Mouse (Mus musculus): ENCODE data around the gene Serpina10. TPM values are rescaled to one million over a fixed set of nuclear protein-coding genes. Genes with fewer than 3 reads are reported as not detected.
A peak's percentile ranks its signal among the peaks of the same experiment; 100 is the strongest.
"Not testable (repeated sequence)": the region's sequence is repeated elsewhere in the genome, so short reads cannot be mapped to it uniquely, and the experiment has no call there.

Serpina10 gene
- polyA plus RNA-seq, 1 experiment from 2014 or later = 109 TPM

DNA sequence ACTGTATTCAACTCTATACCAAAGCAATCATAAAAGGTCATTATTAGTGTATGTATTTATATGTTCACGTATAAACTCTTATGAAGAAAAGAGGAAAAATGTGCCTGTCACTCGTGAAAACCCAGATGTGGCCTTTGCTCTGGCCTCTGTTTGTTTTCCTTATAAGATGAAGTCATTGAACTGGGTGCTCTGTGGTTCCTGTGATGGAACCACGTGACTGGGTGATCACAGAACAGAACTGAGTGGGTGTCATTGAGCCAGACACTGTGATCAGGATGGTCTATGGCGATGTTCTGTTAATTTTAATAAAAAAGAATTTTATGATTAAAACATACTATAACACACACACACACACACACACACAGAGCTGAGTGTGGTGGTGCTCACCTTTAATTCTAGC, 15.5 kb downstream of the Serpina10 start:
- CTCF ChIA-PET = interaction anchor here (1.1 kb wide), 1 partner anchor 9 kb away, joined by 3 read pairs; no protein-coding TSS in a partner anchor
- no peaks in the 10 kb centered on the region for H3K27me3 ChIP-seq
- no peak for ATAC-seq
- no peak for TF ChIP-seq CTCF (IDR thresholded peaks at IDR 0.05)
- no peak for DNase-seq (ENCODE audit: low read depth, low spot score)
- in situ Hi-C loops (cut with MboI; ENCODE audit: low pct_unique_long_range_greater_than_20kb) = no loop called here
- POLR2A ChIA-PET = no interaction called here

DNA sequence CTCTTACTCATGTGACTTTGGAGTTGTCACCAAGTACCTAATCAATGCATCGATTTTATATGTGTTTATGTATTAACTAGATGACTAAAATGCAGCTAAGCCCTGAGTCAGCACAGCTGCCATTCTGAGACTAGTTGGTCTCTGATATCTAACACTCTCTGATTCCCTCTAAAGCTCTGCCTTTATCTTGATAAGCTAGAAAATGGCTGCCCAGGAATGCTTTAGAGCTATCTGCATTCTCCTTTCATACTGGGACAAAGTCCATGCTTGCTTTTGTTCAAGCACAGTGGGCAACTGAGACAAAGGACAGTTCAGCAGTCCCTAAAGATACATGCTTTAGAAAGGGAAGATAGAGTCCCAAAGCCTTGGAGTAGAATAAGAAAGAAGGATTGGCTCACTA, 16.1 kb downstream of the Serpina10 start:
- H3K27me3 ChIP-seq = no peaks in the 10 kb centered on the region
- DNase-seq (ENCODE audit: low read depth, low spot score) (no peak), ATAC-seq (no peak)
- in situ Hi-C loops (cut with MboI; ENCODE audit: low pct_unique_long_range_greater_than_20kb) = no loop called here
- POLR2A ChIA-PET = no interaction called here
- CTCF ChIA-PET = interaction anchor here (1.1 kb wide), 2 partner anchors 9 to 17 kb away, joined by 3 read pairs; partner anchors contain the start of gene Serpina10
- TF ChIP-seq CTCF (IDR thresholded peaks at IDR 0.05) = no peak

DNA sequence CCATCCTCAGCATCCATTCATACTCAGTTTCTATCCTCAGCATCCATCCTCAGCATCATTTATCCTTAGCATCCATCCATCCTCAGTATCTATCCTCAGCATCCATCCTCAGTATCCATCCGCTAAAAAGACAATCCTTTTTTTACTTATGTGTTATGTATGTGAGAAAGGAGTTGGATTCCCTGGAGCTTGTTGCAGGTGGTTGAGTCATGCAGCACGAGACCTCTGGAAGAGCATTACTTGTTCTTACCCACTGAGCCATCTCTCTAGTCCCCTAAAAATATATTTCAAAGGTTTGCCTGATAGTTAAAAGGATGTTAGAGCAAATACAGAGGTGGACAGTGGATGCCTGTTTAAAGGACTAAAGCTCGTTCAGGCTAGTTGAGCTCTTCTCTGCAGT, 29.4 kb downstream of the Serpina10 start:
- POLR2A ChIA-PET = no interaction called here
- CTCF ChIA-PET = no interaction called here
- ATAC-seq (no peak), DNase-seq (ENCODE audit: low read depth, low spot score) (no peak)
- in situ Hi-C loops (cut with MboI; ENCODE audit: low pct_unique_long_range_greater_than_20kb) = no loop called here
- no peaks in the 10 kb centered on the region for H3K27me3 ChIP-seq
- no peak for TF ChIP-seq CTCF (IDR thresholded peaks at IDR 0.05)

DNA sequence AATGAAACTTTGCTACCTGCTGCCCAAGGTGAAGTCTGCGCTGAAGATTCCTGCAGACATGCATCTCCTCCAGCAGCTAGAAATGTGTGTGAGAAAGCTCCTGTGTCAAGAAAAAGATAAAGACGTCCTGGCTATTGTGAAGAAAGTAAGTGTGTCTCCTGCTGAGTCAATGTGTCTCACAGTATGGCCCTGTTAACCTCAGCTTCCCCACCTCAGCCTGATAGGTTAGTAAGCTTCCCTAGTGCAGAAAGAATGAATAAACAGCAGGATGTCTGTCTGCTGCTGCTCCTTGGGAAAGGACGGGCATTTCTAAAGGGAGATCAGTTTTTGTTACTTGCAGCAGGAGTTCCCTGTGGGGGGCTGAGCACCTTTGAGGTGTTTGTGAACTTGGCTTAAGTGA, 30.9 kb downstream of the Serpina10 start:
- in situ Hi-C loops (cut with MboI; ENCODE audit: low pct_unique_long_range_greater_than_20kb) = no loop called here
- CTCF ChIA-PET = no interaction called here
- DNase-seq (ENCODE audit: low read depth, low spot score) = no peak
- no peaks in the 10 kb centered on the region for H3K27me3 ChIP-seq
- no peak for TF ChIP-seq CTCF (IDR thresholded peaks at IDR 0.05)
- ATAC-seq = no peak
- POLR2A ChIA-PET = no interaction called here

DNA sequence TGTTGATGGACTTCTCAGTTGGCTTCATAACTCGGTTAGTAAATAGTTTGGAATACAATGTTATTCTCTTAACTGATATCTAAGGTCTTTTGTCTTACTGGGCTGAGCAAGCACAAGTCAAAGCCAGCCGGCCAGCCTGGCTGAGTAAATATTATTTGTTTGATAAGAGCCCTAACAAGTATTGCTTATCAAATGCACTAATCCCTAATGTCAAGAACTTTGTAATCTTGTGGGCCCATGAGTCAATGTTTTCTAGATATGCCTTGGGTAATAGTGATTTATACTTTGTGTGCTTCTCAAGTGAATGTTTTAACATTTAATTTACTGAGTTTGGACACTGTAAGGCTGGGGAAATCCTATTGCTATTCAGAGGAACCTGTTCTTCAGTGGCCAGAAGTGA, 32.8 kb downstream of the Serpina10 start:
- POLR2A ChIA-PET = no interaction called here
- DNase-seq (ENCODE audit: low read depth, low spot score) (no peak), ATAC-seq (no peak)
- no peak for TF ChIP-seq CTCF (IDR thresholded peaks at IDR 0.05)
- in situ Hi-C loops (cut with MboI; ENCODE audit: low pct_unique_long_range_greater_than_20kb) = no loop called here
- CTCF ChIA-PET = no interaction called here
- H3K27me3 ChIP-seq = no peaks in the 10 kb centered on the region

DNA sequence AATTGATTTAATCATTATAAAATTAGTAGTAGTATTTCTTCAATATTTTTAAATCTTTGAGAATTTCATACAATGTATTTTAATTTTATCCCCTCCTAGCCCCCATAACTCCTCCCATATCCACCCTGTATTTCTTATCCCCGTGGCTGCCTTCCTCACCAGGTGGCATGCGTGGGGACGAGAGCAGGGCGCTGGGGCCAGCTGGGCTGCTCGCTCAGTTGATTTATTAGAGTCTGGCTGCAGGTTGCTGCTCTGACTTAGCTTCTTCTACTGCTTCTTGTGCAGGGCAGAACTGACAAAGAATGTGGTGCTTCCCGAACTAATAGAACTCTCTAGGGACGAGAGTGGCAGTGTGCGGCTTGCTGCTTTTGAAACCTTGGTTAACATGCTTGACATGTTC, 47.5 kb downstream of the Serpina10 start:
- ATAC-seq (no peak), DNase-seq (ENCODE audit: low read depth, low spot score) (no peak)
- no peaks in the 10 kb centered on the region for H3K27me3 ChIP-seq
- in situ Hi-C loops (cut with MboI; ENCODE audit: low pct_unique_long_range_greater_than_20kb) = no loop called here
- ChIA-PET POLR2A (no interaction called here), CTCF (no interaction called here)
- TF ChIP-seq CTCF (IDR thresholded peaks at IDR 0.05) = no peak

DNA sequence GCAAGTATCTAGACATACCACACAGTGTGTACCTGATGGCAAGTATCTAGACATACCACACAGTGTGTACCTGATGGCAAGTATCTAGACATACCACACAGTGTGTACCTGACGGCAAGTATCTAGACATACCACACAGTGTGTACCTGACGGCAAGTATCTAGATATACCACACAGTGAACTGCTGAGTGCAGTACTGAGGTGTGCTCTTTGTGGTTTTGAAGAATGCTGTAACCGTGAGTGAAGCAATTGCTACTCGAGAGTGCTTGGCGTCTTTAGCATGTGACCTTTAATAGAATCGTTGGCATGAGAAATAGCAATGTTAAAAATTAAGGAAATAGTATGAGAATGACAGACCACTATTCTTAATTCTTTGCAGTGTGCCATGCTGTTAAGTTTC, 53.1 kb downstream of the Serpina10 start:
- ATAC-seq; POLR2A ChIA-PET; H3K27me3 ChIP-seq; CTCF ChIA-PET; DNase-seq (ENCODE audit: low read depth, low spot score); in situ Hi-C loops (cut with MboI; ENCODE audit: low pct_unique_long_range_greater_than_20kb): not testable (repeated sequence)

DNA sequence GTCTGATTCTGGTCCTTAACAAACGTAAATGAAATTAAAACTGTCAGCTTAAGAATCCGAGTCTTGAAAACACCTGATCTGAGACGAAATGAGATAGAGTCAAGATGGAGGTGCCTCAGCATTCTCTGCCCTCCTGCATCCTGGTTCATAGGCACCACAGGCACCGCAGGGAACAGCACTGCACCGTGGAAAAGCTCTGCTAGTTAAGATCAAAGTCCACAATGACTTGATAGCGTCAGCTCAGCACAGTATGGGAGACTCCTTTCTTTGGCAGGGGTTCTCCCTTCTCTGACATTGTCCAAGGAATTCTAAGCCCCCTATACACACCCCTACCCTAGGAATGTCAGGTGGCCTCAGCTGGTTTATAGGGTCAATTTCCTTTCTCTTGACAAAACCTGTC, 61.6 kb downstream of the Serpina10 start:
- ATAC-seq = no peak
- no peaks in the 10 kb centered on the region for H3K27me3 ChIP-seq

DNA sequence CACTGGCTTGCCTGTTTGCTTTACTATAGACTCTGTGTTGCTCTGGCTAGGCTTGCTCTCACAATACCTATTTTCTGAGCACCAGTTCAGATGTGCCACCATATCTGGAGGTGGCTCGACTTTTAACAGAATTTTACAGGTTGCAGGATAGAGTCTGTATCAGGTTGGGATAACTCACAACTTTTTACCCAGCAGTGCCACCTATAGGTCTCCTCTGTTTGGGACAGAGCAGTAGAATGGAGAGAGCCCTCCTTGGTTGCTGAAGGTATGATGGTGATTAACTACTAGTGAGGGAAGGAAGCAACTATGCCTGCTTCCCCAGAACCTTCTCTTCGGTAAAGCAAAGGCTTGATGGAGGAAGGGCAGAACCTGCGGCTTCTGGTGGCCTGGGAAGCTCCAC, 64.1 kb downstream of the Serpina10 start:
- DNase-seq (ENCODE audit: low read depth, low spot score) (no peak), ATAC-seq (no peak)
- ChIA-PET CTCF (interaction anchor here (1.8 kb wide), 1 partner anchor 22 kb away, joined by 7 read pairs; no protein-coding TSS in a partner anchor), POLR2A (no interaction called here)
- H3K27me3 ChIP-seq = no peaks in the 10 kb centered on the region
- in situ Hi-C loops (cut with MboI; ENCODE audit: low pct_unique_long_range_greater_than_20kb) = loop anchor here (25.0 kb wide), 1 partner anchor 395 kb away; the partner anchor contains the start of gene Serpina1e
- TF ChIP-seq CTCF (IDR thresholded peaks at IDR 0.05) = peak; percentile 67

More for the DNA sequence above, 61.6 kb downstream of the Serpina10 start:
- ChIA-PET CTCF (interaction anchor here (0.9 to 1.2 kb wide), 4 partner anchors 25 to 141 kb away, joined by 3 to 6 read pairs (median 3); partner anchors contain the start of gene Serpina10), POLR2A (no interaction called here)
- TF ChIP-seq CTCF (IDR thresholded peaks at IDR 0.05) = no peak
- in situ Hi-C loops (cut with MboI; ENCODE audit: low pct_unique_long_range_greater_than_20kb) = loop anchor here (25.0 kb wide), 1 partner anchor 393 kb away; the partner anchor contains the start of gene Serpina1e
- DNase-seq (ENCODE audit: low read depth, low spot score) = no peak

DNA sequence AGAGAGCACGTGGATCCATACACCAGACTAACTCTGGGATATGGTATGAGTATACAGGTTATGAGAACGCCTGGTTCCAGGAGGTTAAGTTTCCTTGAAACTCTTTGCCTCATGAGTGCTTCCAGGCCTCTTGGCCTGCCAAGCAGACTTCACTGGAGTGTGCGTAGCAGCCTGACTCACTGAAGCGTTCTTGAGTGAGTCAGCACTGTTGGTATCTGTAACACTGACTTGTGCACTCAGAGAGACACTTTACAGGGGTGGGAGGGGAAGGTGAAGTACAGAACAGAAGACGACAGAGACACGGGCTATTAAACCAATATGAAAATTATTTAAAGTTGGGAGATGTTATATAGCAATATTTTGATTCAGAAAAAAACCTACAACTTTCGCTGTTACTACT, 66.1 kb downstream of the Serpina10 start:
- in situ Hi-C loops (cut with MboI; ENCODE audit: low pct_unique_long_range_greater_than_20kb) = loop anchor here (25.0 kb wide), 1 partner anchor 397 kb away; the partner anchor contains the start of gene Serpina1e
- no peak for TF ChIP-seq CTCF (IDR thresholded peaks at IDR 0.05)

More for the DNA sequence above, 66.1 kb downstream of the Serpina10 start:
- DNase-seq (ENCODE audit: low read depth, low spot score) (peak; percentile 37), ATAC-seq (peak; percentile 99)
- ChIA-PET CTCF (interaction anchor here (0.8 to 1.9 kb wide), 2 partner anchors 21 to 26 kb away, joined by 3 to 5 read pairs; no protein-coding TSS in a partner anchor), POLR2A (no interaction called here)
- H3K27me3 ChIP-seq = no peaks in the 10 kb centered on the region

Other genes starting within 250 kb of the Serpina10 start
- gene Otub2, start 242.8 kb downstream of the Serpina10 start, polyA plus RNA-seq (2021) = 7.6 TPM
- gene 9330161L09Rik, start 223.6 kb downstream of the Serpina10 start, polyA plus RNA-seq (2021) = 2.0 TPM
- 71.3 TPM for gene Ddx24, start 205.6 kb downstream of the Serpina10 start, polyA plus RNA-seq (2021)
- 83.4 TPM for gene Ifi27, start 197.2 kb downstream of the Serpina10 start, polyA plus RNA-seq (2021)
- gene Ifi27l2a, start 187.8 kb downstream of the Serpina10 start, polyA plus RNA-seq (2021) = 3.2 TPM
- not detected for gene Ifi27l2b, start 174.2 kb downstream of the Serpina10 start, polyA plus RNA-seq (2021)
- gene Ppp4r4, start 99.2 kb downstream of the Serpina10 start, polyA plus RNA-seq (2021) = 10.6 TPM
- 46.6 TPM for gene Serpina6, start 25.8 kb upstream of the Serpina10 start, polyA plus RNA-seq (2021)
- 1.4 TPM for gene Serpina16, start 44.7 kb upstream of the Serpina10 start, polyA plus RNA-seq (2021)
- 0.49 TPM for gene Serpina1f, start 64.1 kb upstream of the Serpina10 start, polyA plus RNA-seq (2021)
- not detected for gene Serpina1d, start 142.1 kb upstream of the Serpina10 start, polyA plus RNA-seq (2021)
- 0.50 TPM for gene Serpina1b, start 198.9 kb upstream of the Serpina10 start, polyA plus RNA-seq (2021)
- 0.05 TPM for gene Serpina1a, start 232.1 kb upstream of the Serpina10 start, polyA plus RNA-seq (2021)

Data from Patski (cell line).